Mouse (Mus musculus): Measurements from ENCODE around the gene Erc2. TPM values are rescaled to one million over a fixed set of nuclear protein-coding genes. Genes with fewer than 3 reads are reported as not detected.
A peak's percentile ranks its signal among the peaks of the same experiment; 100 is the strongest.

Gene Erc2
- polyA plus RNA-seq, 1 experiment from 2014 or later: 1.9 TPM

DNA sequence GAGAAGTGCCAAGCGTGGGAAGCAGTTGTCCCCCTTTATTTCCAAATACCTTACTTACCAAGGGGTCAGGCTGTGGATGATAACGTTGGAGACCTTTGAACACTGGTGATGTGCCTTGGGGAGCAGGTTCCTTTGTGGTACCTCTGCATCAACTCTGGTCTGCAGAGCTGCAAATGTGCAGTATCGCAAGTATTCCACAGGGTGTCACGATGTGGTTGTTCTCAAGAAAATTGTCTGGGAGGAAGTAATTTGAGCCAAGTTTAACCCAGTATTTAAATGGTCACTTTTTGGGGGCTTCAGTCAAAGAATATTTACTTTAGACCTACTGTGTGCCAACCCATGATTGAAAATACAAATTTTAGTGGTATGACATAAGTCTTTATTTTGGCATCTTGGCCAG is 381.8 kb downstream of the Erc2 start:
- Histone ChIP-seq H3K9me3 (ENCODE audit: low read length) (no peaks in the 10 kb centered on the region), H3K36me3 (replicated peaks; ENCODE audit: insufficient read depth, low read length) (no peaks in the 10 kb centered on the region), H3K4me1 (ENCODE audit: insufficient read depth) (no peaks in the 10 kb centered on the region), H3K4me2 (ENCODE audit: low read depth, low read length) (no peak overlapping the region), H3K4me3 (ENCODE audit: low read depth, low read length) (no peak overlapping the region), H3K9ac (replicated peaks) (no peak overlapping the region), H3K27me3 (ENCODE audit: insufficient read depth, low read length) (no peaks in the 10 kb centered on the region), H3K27ac (ENCODE audit: low read depth) (no peak overlapping the region)
- peak; percentile 32 for TF ChIP-seq CTCF (IDR thresholded peaks at IDR 0.05; ENCODE audit: low read depth)
- TF ChIP-seq EP300 (IDR thresholded peaks at IDR 0.05; ENCODE audit: low read depth): no peak
- DNase-seq (no peak), ATAC-seq (no peak)
- 39% methylated on average over 4 of the region's 4 CpGs for WGBS (ENCODE audit: insufficient replicate concordance)

DNA sequence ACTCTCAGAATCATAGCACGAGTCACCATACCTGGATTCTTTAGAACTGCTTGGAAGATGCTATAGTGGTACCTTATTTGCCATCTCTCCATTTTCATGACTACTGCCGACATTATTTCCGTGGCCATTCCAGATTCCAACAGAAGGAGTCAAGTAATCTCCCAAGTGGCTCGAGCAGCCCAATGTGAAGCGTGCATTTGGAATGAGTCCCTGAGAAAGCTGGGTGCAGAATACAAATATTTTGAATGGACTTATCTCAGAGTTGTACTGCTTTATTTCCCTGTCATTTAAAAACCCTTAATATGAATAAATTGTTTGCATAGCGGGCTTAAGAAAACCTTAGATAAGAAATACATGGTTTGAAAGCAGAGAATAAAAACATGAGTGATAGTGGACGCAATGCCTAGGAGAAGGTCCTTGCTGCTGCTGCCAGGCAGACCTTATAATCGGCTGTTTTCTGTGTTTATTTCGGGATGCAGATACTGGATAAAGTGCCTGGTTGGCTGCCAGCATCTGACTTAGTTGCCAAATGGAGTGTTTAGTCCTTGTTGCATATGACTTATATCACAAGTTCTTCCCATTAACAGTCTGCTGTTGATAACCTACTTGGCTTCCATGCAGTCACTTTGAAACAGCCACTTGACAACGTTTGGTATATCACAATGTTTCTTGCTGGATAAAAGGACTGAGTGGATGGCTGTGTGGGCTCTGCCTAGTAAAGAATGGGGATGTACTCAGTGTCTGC is 388.5 kb downstream of the Erc2 start:
- 76% methylated on average over 10 of the region's 10 CpGs for WGBS (ENCODE audit: insufficient replicate concordance)
- Histone ChIP-seq H3K4me2 (ENCODE audit: low read depth, low read length) (no peak overlapping the region), H3K4me3 (ENCODE audit: low read depth, low read length) (no peak overlapping the region), H3K9ac (replicated peaks) (no peak overlapping the region), H3K27ac (ENCODE audit: low read depth) (no peak overlapping the region), H3K27me3 (ENCODE audit: insufficient read depth, low read length) (no peaks in the 10 kb centered on the region), H3K4me1 (ENCODE audit: insufficient read depth) (no peaks in the 10 kb centered on the region), H3K9me3 (ENCODE audit: low read length) (no peaks in the 10 kb centered on the region), H3K36me3 (replicated peaks; ENCODE audit: insufficient read depth, low read length) (no peaks in the 10 kb centered on the region)
- no peak for DNase-seq
- TF ChIP-seq CTCF (IDR thresholded peaks at IDR 0.05; ENCODE audit: low read depth): no peak
- TF ChIP-seq EP300 (IDR thresholded peaks at IDR 0.05; ENCODE audit: low read depth): no peak
- no peak for ATAC-seq

DNA sequence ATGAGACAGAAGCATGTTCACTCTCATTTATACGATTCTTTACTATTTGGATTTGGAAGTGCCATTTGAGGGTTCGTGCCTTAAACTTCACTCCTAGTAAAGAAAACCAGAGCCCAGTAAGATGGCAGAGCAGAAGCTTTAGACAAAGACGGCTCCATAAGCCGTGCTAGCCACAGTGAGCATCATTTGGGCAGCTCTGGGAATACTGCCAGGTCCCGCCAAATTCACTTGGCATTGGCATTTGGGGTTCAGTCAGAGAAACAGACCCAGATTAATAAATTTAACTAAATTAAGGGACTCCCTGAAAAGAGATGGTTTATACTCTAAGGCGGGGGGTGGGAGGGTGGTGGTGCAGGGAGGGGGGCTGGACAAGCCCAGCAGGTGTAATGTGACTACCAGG is 401.0 kb downstream of the Erc2 start:
- Histone ChIP-seq H3K9me3 (ENCODE audit: low read length) (no peaks in the 10 kb centered on the region), H3K36me3 (replicated peaks; ENCODE audit: insufficient read depth, low read length) (no peaks in the 10 kb centered on the region), H3K27ac (ENCODE audit: low read depth) (no peak overlapping the region), H3K9ac (replicated peaks) (no peak overlapping the region), H3K4me1 (ENCODE audit: insufficient read depth) (no peaks in the 10 kb centered on the region), H3K27me3 (ENCODE audit: insufficient read depth, low read length) (no peaks in the 10 kb centered on the region), H3K4me2 (ENCODE audit: low read depth, low read length) (no peak overlapping the region), H3K4me3 (ENCODE audit: low read depth, low read length) (no peak overlapping the region)
- DNase-seq: no peak
- 72% methylated on average over 6 of the region's 6 CpGs for WGBS (ENCODE audit: insufficient replicate concordance)
- no peak for TF ChIP-seq CTCF (IDR thresholded peaks at IDR 0.05; ENCODE audit: low read depth)
- TF ChIP-seq EP300 (IDR thresholded peaks at IDR 0.05; ENCODE audit: low read depth): no peak
- ATAC-seq: no peak

DNA sequence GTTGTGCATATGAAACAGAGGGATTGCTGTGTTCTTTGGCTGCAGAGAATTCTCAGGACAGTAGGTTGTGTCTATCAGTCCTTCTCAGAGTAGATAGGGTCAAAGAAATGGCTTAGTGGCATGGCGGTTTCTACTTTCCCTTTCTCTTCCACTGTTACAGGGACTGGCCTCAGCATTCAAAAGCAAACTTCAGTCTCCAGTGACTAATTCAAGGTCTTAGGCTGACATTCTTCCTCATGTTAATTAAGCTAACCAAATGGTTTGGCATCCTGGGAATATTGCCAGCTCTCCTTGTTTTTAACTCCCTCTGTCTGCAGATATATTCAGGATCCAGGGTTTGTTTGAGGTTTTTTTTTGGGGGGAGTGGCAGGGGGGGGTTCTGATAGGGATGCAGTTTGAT is 408.6 kb downstream of the Erc2 start:
- TF ChIP-seq EP300 (IDR thresholded peaks at IDR 0.05; ENCODE audit: low read depth) (no peak), CTCF (IDR thresholded peaks at IDR 0.05; ENCODE audit: low read depth) (no peak)
- no peaks in the 10 kb centered on the region for H3K4me1 ChIP-seq (ENCODE audit: insufficient read depth)
- DNase-seq (no peak), ATAC-seq (no peak)
- no peak overlapping the region for H3K9ac ChIP-seq (replicated peaks)
- no peaks in the 10 kb centered on the region for H3K9me3 ChIP-seq (ENCODE audit: low read length)
- no peaks in the 10 kb centered on the region for H3K36me3 ChIP-seq (replicated peaks; ENCODE audit: insufficient read depth, low read length)
- no peak overlapping the region for H3K4me2 ChIP-seq (ENCODE audit: low read depth, low read length)
- no peaks in the 10 kb centered on the region for H3K27me3 ChIP-seq (ENCODE audit: insufficient read depth, low read length)
- WGBS (ENCODE audit: insufficient replicate concordance): 80% methylated on average over 1 of the region's 1 CpGs
- H3K27ac ChIP-seq (ENCODE audit: low read depth): no peak overlapping the region
- H3K4me3 ChIP-seq (ENCODE audit: low read depth, low read length): no peak overlapping the region

DNA sequence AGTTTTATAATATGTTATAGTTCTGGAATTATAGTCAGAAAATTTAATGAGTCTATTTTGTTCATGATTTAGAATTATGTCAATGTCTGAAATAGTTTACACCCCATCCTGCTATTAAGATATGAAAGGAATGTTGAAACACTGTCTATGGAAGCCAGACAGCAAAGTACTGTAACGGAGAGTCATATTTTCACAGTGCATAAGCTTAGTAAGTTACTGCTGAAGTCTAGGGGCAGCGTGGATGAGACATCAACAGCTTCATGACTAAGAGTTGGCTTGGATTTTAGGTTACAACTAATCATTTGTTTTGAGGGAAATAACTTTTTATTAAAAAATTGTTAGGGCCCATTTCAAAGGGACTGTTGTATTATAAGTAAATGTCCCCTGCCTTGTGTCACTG is 412.8 kb downstream of the Erc2 start:
- H3K4me2 ChIP-seq (ENCODE audit: low read depth, low read length): no peak overlapping the region
- no peaks in the 10 kb centered on the region for H3K27me3 ChIP-seq (ENCODE audit: insufficient read depth, low read length)
- H3K27ac ChIP-seq (ENCODE audit: low read depth): no peak overlapping the region
- TF ChIP-seq EP300 (IDR thresholded peaks at IDR 0.05; ENCODE audit: low read depth) (no peak), CTCF (IDR thresholded peaks at IDR 0.05; ENCODE audit: low read depth) (no peak)
- ATAC-seq (no peak), DNase-seq (no peak)
- no peaks in the 10 kb centered on the region for H3K4me1 ChIP-seq (ENCODE audit: insufficient read depth)
- H3K36me3 ChIP-seq (replicated peaks; ENCODE audit: insufficient read depth, low read length): no peaks in the 10 kb centered on the region
- H3K4me3 ChIP-seq (ENCODE audit: low read depth, low read length): no peak overlapping the region
- no peak overlapping the region for H3K9ac ChIP-seq (replicated peaks)
- 73% methylated on average over 2 of the region's 2 CpGs for WGBS (ENCODE audit: insufficient replicate concordance)
- H3K9me3 ChIP-seq (ENCODE audit: low read length): no peaks in the 10 kb centered on the region

DNA sequence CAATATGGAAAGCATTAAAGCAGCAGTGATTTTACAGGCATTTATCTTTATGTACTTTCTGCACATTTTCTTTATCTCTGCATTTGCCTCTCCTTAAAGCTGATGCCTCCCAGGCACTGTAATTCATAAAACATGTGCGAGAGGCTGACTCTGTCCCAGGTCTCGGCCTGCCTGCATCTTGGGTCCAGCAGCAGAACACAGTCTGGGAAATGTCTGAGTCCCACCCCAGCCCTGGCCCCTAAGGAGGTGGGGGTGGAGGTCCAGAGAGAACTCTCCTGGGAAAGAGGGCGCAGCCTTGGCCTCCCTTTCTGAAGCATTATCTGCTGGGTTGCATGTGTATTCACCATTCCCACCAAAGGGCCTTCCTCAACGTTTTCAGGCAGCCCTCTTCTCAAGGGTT is 420.9 kb downstream of the Erc2 start:
- no peaks in the 10 kb centered on the region for H3K4me1 ChIP-seq (ENCODE audit: insufficient read depth)
- no peak overlapping the region for H3K9ac ChIP-seq (replicated peaks)
- no peaks in the 10 kb centered on the region for H3K9me3 ChIP-seq (ENCODE audit: low read length)
- H3K36me3 ChIP-seq (replicated peaks; ENCODE audit: insufficient read depth, low read length): no peaks in the 10 kb centered on the region
- DNase-seq (no peak), ATAC-seq (no peak)
- TF ChIP-seq EP300 (IDR thresholded peaks at IDR 0.05; ENCODE audit: low read depth) (no peak), CTCF (IDR thresholded peaks at IDR 0.05; ENCODE audit: low read depth) (no peak)
- no peak overlapping the region for H3K27ac ChIP-seq (ENCODE audit: low read depth)
- 67% methylated on average over 4 of the region's 4 CpGs for WGBS (ENCODE audit: insufficient replicate concordance)
- no peaks in the 10 kb centered on the region for H3K27me3 ChIP-seq (ENCODE audit: insufficient read depth, low read length)
- no peak overlapping the region for H3K4me3 ChIP-seq (ENCODE audit: low read depth, low read length)
- no peak overlapping the region for H3K4me2 ChIP-seq (ENCODE audit: low read depth, low read length)

Measured in liver, postnatal 0 days (tissue).